Mouse (Mus musculus) lung, embryonic 15.5 days (tissue): Measurements from ENCODE around the gene Wrap73. TPM values are rescaled to one million over a fixed set of nuclear protein-coding genes. Genes with fewer than 3 reads are reported as not detected.
A peak's percentile ranks its signal among the peaks of the same experiment; 100 is the strongest.

Experiments
- ATAC-seq: fragments of 200-750 bp; cut with Nextera tagmentation; 2 replicates; pipeline ENCODE4 v1.8.0; 2017; ENCODE audit warnings: moderate number of reproducible peaks, borderline replicate concordance; ENCODE audit not compliant: low FRiP score, low TSS enrichment; ENCODE audit errors: extremely low read depth
- H3K27ac ChIP-seq: fragments of 300-500 bp; sonication (generic); 2 replicates; pipeline ENCODE4 v1.5.1; 2015; ENCODE audit warnings: moderate library complexity, mild to moderate bottlenecking, inconsistent platforms
- H3K27me3 ChIP-seq: fragments of 300-500 bp; sonication (generic); 2 replicates; pipeline ENCODE4 v1.6.1; 2015; ENCODE audit warnings: inconsistent platforms
- H3K36me3 ChIP-seq: fragments of 300-500 bp; sonication (generic); 2 replicates; pipeline ENCODE4 v1.6.1; 2015; ENCODE audit warnings: inconsistent platforms
- H3K4me1 ChIP-seq: fragments of 300-500 bp; sonication (generic); 2 replicates; pipeline ENCODE4 v1.6.1; 2015; ENCODE audit warnings: inconsistent platforms
- H3K4me2 ChIP-seq: fragments of 300-500 bp; sonication (generic); 2 replicates; pipeline ENCODE4 v1.6.1; 2015; ENCODE audit warnings: inconsistent platforms, mild to moderate bottlenecking, moderate library complexity
- H3K4me3 ChIP-seq: fragments of 300-500 bp; sonication (generic); 2 replicates; pipeline ENCODE4 v1.5.1; 2015; ENCODE audit warnings: mild to moderate bottlenecking, inconsistent platforms
- H3K9ac ChIP-seq: fragments of 300-500 bp; sonication (generic); 2 replicates; pipeline ENCODE4 v1.6.1; 2015; ENCODE audit warnings: inconsistent platforms
- H3K9me3 ChIP-seq: fragments of 300-500 bp; sonication (generic); 2 replicates; pipeline ENCODE4 v1.6.1; 2016; ENCODE audit warnings: inconsistent platforms
- WGBS: fragments of 180-500 bp; shearing (Covaris S2); methylation state at CpG from one replicate; pipeline ENCODE4 v1.1.7; 2015; 5-methylcytosine and 5-hydroxymethylcytosine counted together
- polyA plus RNA-seq: library from polyadenylated mRNA; unstranded; fragments of >200 nt; fragmentation: Nextera tagmentation; extraction: Ambion mirVana; gene quantifications from 2 replicates; pipeline ENCODE4 v1.2.1, GENCODE M21; 2015

Wrap73 gene
- polyA plus RNA-seq, 1 experiment from 2014 or later, result 41.7 TPM

DNA sequence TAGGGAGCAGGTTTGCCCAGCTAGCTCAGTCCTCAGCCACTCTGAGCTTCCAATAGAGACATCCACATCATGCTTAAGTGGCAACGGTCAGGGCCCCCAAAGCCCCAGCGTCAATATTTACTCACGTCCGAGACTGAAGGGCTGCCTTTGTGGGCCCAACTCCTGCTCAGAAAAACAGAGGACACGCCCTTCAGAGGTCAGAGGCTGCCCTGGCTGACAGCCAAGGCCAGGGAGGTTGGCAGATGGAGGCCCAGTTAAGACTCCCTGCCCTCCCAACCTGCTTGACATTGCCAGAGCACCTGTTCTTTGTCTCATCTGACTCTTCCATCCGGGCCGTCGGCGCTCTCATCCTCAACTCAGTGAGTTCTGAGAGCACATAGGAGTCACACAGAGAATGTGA is 23.4 kb upstream of the Wrap73 start:
- Histone ChIP-seq H3K4me2 (no peak overlapping the region), H3K27me3 (no peaks in the 10 kb centered on the region), H3K9ac (no peak overlapping the region), H3K9me3 (no peaks in the 10 kb centered on the region), H3K36me3 (no peaks in the 10 kb centered on the region), H3K4me1 (peaks cover 5% of the 10 kb centered on the region; the same call in 1 of the 2 replicates), H3K27ac (no peak overlapping the region), H3K4me3 (no peak overlapping the region)
- ATAC-seq, result no peak
- WGBS, result 49% methylated on average over 9 of the region's 9 CpGs

- no peak overlapping the region for H3K9ac ChIP-seq
- no peak overlapping the region for H3K4me2 ChIP-seq
- no peak overlapping the region for H3K4me3 ChIP-seq
- 68% methylated on average over 9 of the region's 9 CpGs for WGBS
- H3K36me3 ChIP-seq, result no peaks in the 10 kb centered on the region
- no peak for ATAC-seq
- H3K27me3 ChIP-seq, result no peaks in the 10 kb centered on the region
- H3K9me3 ChIP-seq, result no peaks in the 10 kb centered on the region
- H3K27ac ChIP-seq, result no peak overlapping the region
- peaks cover 5% of the 10 kb centered on the region; the same call in 1 of the 2 replicates for H3K4me1 ChIP-seq
These were observed 23.0 kb upstream of the Wrap73 start for GRCm38 (mm10) chr4:154119208-154119607.

GRCm38 (mm10) chr4:154121800-154122199 is 20.4 kb upstream of the Wrap73 start:
- Histone ChIP-seq H3K9ac (no peak overlapping the region), H3K4me1 (peaks cover 5% of the 10 kb centered on the region; the same call in 1 of the 2 replicates), H3K27ac (no peak overlapping the region), H3K4me2 (no peak overlapping the region), H3K9me3 (no peaks in the 10 kb centered on the region), H3K27me3 (no peaks in the 10 kb centered on the region), H3K4me3 (no peak overlapping the region), H3K36me3 (no peaks in the 10 kb centered on the region)
- WGBS, result 73% methylated on average over 11 of the region's 11 CpGs
- no peak for ATAC-seq

DNA sequence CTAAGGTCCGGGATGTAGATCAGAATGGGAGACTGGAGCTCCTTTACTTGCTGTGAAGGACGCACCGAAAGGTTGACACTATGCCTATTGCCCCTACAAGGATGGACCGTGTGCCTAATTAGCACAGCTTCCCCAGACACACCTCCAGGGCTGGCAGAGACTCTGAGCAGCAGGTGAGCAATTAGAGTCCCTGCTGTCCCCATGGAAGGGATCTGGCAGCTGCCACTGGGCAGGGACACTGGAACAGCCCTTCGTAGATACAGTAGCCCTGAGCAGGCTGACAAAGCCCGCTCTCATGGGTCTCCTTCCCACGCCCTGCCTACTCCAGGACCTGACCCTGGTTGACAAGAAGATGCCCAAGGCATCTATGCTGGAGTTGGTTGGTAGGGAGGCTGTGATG is 19.8 kb upstream of the Wrap73 start:
- no peaks in the 10 kb centered on the region for H3K36me3 ChIP-seq
- no peaks in the 10 kb centered on the region for H3K9me3 ChIP-seq
- WGBS, result 70% methylated on average over 7 of the region's 7 CpGs
- no peak overlapping the region for H3K4me2 ChIP-seq
- H3K4me1 ChIP-seq, result peaks cover 5% of the 10 kb centered on the region; the same call in 1 of the 2 replicates
- H3K9ac ChIP-seq, result no peak overlapping the region
- no peaks in the 10 kb centered on the region for H3K27me3 ChIP-seq
- H3K4me3 ChIP-seq, result no peak overlapping the region
- H3K27ac ChIP-seq, result no peak overlapping the region
- no peak for ATAC-seq

DNA sequence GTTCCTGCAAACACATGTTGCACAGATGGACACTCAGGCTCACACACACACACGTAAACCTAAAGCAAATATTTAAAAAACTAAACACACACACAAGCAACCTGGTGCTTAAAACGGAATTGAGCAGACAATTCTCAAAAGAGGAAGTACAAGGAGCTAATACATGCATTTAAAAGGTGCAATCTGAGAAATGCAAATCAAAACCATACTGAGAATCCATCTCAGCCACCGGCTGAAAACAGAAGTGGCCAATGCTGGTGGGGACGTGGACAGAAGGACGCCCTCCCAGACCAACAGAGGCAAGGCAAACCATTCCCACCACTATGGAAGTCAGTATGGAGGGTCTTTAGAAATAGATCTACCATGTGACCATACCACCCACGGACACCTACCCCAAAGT is 18.6 kb upstream of the Wrap73 start:
- Histone ChIP-seq H3K4me2 (no peak overlapping the region), H3K9me3 (no peaks in the 10 kb centered on the region), H3K4me3 (no peak overlapping the region), H3K9ac (no peak overlapping the region), H3K27ac (no peak overlapping the region), H3K4me1 (peaks cover under 1% of the 10 kb centered on the region; the same call in 1 of the 2 replicates), H3K36me3 (no peaks in the 10 kb centered on the region), H3K27me3 (no peaks in the 10 kb centered on the region)
- 60% methylated on average over 6 of the region's 6 CpGs for WGBS
- ATAC-seq, result no peak

DNA sequence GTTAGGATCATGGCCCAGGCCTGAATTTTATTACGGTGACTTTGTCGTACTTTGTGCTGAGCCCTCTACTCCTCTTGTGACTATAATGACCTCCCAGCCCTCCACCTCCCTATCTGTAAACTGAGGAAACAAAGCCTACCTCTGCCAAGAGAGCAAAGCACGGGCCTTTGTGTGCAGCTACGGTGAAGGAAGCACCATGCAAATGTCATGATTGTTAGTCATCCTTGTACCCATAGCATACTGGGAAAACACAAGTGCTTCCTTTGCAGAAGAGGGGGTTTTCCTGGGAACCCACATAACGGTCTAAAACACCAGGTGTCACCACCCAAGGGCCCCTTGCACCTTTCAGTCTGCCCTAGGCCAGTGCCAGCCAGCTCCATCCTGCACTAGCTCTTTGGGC is 17.0 kb upstream of the Wrap73 start:
- H3K4me3 ChIP-seq, result no peak overlapping the region
- H3K9me3 ChIP-seq, result no peaks in the 10 kb centered on the region
- no peak overlapping the region for H3K27ac ChIP-seq
- H3K27me3 ChIP-seq, result no peaks in the 10 kb centered on the region; the same call in 1 of the 2 replicates
- no peak for ATAC-seq
- no peak overlapping the region for H3K4me2 ChIP-seq
- H3K4me1 ChIP-seq, result no peaks in the 10 kb centered on the region
- 69% methylated on average over 5 of the region's 5 CpGs for WGBS
- no peaks in the 10 kb centered on the region for H3K36me3 ChIP-seq
- H3K9ac ChIP-seq, result no peak overlapping the region

GRCm38 (mm10) chr4:154127273-154127672 is 14.9 kb upstream of the Wrap73 start:
- Histone ChIP-seq H3K36me3 (no peaks in the 10 kb centered on the region), H3K9me3 (no peaks in the 10 kb centered on the region), H3K27ac (no peak overlapping the region), H3K27me3 (peaks cover 4% of the 10 kb centered on the region; the same call in 1 of the 2 replicates), H3K4me2 (no peak overlapping the region), H3K4me3 (no peak overlapping the region), H3K4me1 (no peaks in the 10 kb centered on the region), H3K9ac (no peak overlapping the region)
- WGBS, result 69% methylated on average over 3 of the region's 3 CpGs
- ATAC-seq, result no peak

DNA sequence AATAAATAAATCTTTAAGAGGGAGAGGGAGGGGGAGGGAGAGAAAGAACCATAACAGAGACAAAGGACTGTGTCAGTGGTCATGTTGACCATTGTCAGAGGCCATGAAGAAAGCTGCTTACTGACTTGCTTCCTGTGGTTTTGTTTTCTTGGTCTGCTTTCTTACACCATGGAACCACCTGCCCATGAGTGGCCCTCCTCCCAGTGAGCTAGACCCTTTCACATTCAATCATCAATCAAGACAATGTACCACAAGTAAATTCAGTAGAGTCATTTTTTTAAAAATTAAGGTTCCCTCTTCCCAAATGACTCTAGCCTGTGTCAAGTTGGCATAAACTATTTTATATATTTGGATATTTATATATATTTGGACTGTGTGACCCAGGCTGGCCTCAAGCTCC is 12.2 kb upstream of the Wrap73 start:
- H3K4me1 ChIP-seq, result no peaks in the 10 kb centered on the region
- no peaks in the 10 kb centered on the region for H3K9me3 ChIP-seq
- H3K4me3 ChIP-seq, result no peak overlapping the region
- H3K27ac ChIP-seq, result no peak overlapping the region
- H3K36me3 ChIP-seq, result no peaks in the 10 kb centered on the region
- ATAC-seq, result no peak
- H3K27me3 ChIP-seq, result peaks cover 12% of the 10 kb centered on the region; the same call in 1 of the 2 replicates
- no peak overlapping the region for H3K9ac ChIP-seq
- H3K4me2 ChIP-seq, result no peak overlapping the region

GRCm38 (mm10) chr4:154131894-154132293 is 10.3 kb upstream of the Wrap73 start:
- Histone ChIP-seq H3K4me2 (no peak overlapping the region), H3K36me3 (no peaks in the 10 kb centered on the region), H3K9me3 (no peaks in the 10 kb centered on the region), H3K9ac (no peak overlapping the region), H3K4me1 (no peaks in the 10 kb centered on the region), H3K4me3 (no peak overlapping the region), H3K27me3 (peaks cover 28% of the 10 kb centered on the region), H3K27ac (no peak overlapping the region)
- no peak for ATAC-seq
- 68% methylated on average over 4 of the region's 4 CpGs for WGBS

DNA sequence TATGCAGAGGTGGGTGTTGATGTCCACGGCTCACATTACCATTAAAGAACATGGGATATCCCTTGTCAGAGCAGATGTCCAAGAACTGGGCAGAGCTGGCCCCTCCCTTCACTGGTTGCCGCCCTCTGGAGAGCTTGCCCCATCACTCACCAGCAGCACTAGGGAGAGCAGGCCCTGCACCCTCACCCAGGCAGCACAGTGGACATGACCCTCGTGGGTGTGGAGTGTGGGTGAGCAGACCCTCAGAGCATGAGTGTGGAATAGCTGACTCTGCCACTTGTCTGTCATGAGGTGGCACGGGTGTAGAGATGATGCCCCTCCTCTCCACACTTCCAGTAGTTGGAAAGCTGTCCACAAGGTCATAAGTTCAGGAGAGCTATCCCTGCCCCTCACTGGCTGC is 7.4 kb upstream of the Wrap73 start:
- Histone ChIP-seq H3K36me3 (no peaks in the 10 kb centered on the region), H3K27ac (no peak overlapping the region), H3K9me3 (no peaks in the 10 kb centered on the region), H3K27me3 (peaks cover 57% of the 10 kb centered on the region), H3K9ac (no peak overlapping the region), H3K4me1 (peaks cover 5% of the 10 kb centered on the region), H3K4me2 (no peak overlapping the region), H3K4me3 (no peak overlapping the region)
- WGBS, result 47% methylated on average over 4 of the region's 4 CpGs
- ATAC-seq, result 0 out of 2 replicates have a peak, but pooled peaks have one; percentile 23

DNA sequence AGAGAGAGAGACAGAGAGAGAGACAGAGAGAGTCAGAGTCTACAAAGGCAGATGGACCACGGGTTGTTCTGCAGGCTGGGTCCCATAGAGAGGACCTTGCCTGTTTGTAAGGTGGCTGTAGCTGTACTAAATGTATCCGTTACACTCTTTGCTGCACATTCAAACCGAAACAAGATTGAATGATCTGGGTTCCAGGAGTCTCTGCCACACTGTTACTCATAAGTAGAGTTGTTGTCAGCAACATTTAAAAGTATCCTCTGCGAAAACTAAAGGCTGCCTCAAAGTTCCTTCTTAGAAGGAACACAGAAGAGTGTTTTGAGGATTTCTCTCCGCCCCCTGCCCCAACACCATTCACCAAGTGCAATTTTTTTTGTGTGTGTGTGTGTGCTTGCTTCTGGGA is 5.0 kb upstream of the Wrap73 start:
- Histone ChIP-seq H3K36me3 (no peaks in the 10 kb centered on the region), H3K27ac (no peak overlapping the region), H3K9ac (no peak overlapping the region), H3K4me1 (peaks cover 28% of the 10 kb centered on the region), H3K4me2 (no peak overlapping the region), H3K4me3 (no peak overlapping the region), H3K27me3 (peaks cover 75% of the 10 kb centered on the region), H3K9me3 (no peaks in the 10 kb centered on the region)
- WGBS, result 55% methylated on average over 5 of the region's 5 CpGs
- ATAC-seq, result no peak

- peaks cover 69% of the 10 kb centered on the region for H3K27me3 ChIP-seq
- H3K27ac ChIP-seq, result no peak overlapping the region
These were observed 2.4 kb upstream of the Wrap73 start for GRCm38 (mm10) chr4:154139671-154140181.

GRCm38 (mm10) chr4:154140182-154140212 is 2.2 kb upstream of the Wrap73 start, which contains the start of gene Trp73:
Gene Trp73, minus strand, starts transcription at chr4:154140208.
- no peaks in the 10 kb centered on the region for H3K9me3 ChIP-seq
- peak within 1 kb of the TSS; percentile 31 for H3K9ac ChIP-seq
- H3K27me3 ChIP-seq, result peaks cover 66% of the 10 kb centered on the region
- 0% methylated on average over 4 of the region's 4 CpGs for WGBS
- peaks cover 36% of the 10 kb centered on the region for H3K4me1 ChIP-seq
- H3K27ac ChIP-seq, result no peak within 1 kb of the TSS
- H3K4me3 ChIP-seq, result peak within 1 kb of the TSS; percentile 46
- ATAC-seq, result no peak
- no peaks in the 10 kb centered on the region for H3K36me3 ChIP-seq
- peak within 1 kb of the TSS; percentile 94 for H3K4me2 ChIP-seq

More at GRCm38 (mm10) chr4:154139671-154140181, 2.4 kb upstream of the Wrap73 start:
- Histone ChIP-seq H3K36me3 (no peaks in the 10 kb centered on the region), H3K4me2 (peak overlapping the region; percentile 94), H3K9me3 (no peaks in the 10 kb centered on the region), H3K9ac (peak overlapping the region; percentile 31), H3K4me3 (peak overlapping the region; percentile 46), H3K4me1 (peaks cover 36% of the 10 kb centered on the region)
- ATAC-seq, result no peak
- WGBS, result under 1% methylated on average over 58 of the region's 59 CpGs
